Mouse (Mus musculus) olfactory bulb, adult 2 months (tissue): Measurements from ENCODE around the gene Tctn1. TPM values are rescaled to one million over a fixed set of nuclear protein-coding genes. Genes with fewer than 3 reads are reported as not detected.

Experiments
- H3K27ac ChIP-seq: fragments of 200-500 bp; 2 replicates; pipeline ENCODE4 v1.5.1; 2012; ENCODE audit warnings: low read depth, low read length; ENCODE audit not compliant: insufficient read depth
- H3K4me1 ChIP-seq: fragments of 200-500 bp; 2 replicates; pipeline ENCODE4 v1.6.1; 2012; ENCODE audit warnings: low read length; ENCODE audit not compliant: control insufficient read depth, insufficient read depth
- H3K4me3 ChIP-seq: fragments of 200-500 bp; 2 replicates; pipeline ENCODE4 v1.5.1; 2012; ENCODE audit warnings: mild to moderate bottlenecking, low read depth, low read length, moderate library complexity; ENCODE audit not compliant: insufficient read depth
- CTCF ChIP-seq: fragments of 200-500 bp; IDR thresholded peaks from 2 replicates; pipeline ENCODE4 v1.5.1; 2012; ENCODE audit warnings: low read depth, mild to moderate bottlenecking, low read length, moderate library complexity; ENCODE audit not compliant: insufficient read depth
- POLR2A ChIP-seq: fragments of 200-500 bp; IDR thresholded peaks from 2 replicates; pipeline ENCODE4 v1.6.1; 2012; ENCODE audit warnings: mild to moderate bottlenecking, low read depth, low read length, moderate library complexity; ENCODE audit not compliant: insufficient read depth
- WGBS: fragments of 180-500 bp; shearing (Covaris S2); methylation state at CpG from one replicate; pipeline ENCODE4 v1.1.7; 2018; 5-methylcytosine and 5-hydroxymethylcytosine counted together
- polyA plus RNA-seq: library from polyadenylated mRNA; stranded (reverse); fragments of >200 nt; gene quantifications from 2 replicates; pipeline ENCODE4 v1.2.4, GENCODE M21; 2012; ENCODE audit warnings: low replicate concordance; ENCODE audit not compliant: missing spikeins, insufficient read depth, insufficient read length

Gene Tctn1
- polyA plus RNA-seq, 1 experiment, result not detected

- WGBS, result 46% methylated on average over 7 of the region's 7 CpGs
- H3K4me1 ChIP-seq, result peaks cover 31% of the 10 kb centered on the region
- TF ChIP-seq CTCF (no peak), POLR2A (no peak)
- 0 out of 2 replicates have a peak overlapping the region, but pooled peaks have one; percentile 45 for H3K27ac ChIP-seq
- no peak overlapping the region for H3K4me3 ChIP-seq
Observed at GRCm38 (mm10) chr5:122262104-122262503, 2.2 kb downstream of the Tctn1 start.

GRCm38 (mm10) chr5:122258027-122258741 lies 6.1 kb downstream of the Tctn1 start:
- TF ChIP-seq POLR2A (no peak), CTCF (no peak)
- H3K4me3 ChIP-seq, result no peak overlapping the region
- H3K4me1 ChIP-seq, result peaks cover 34% of the 10 kb centered on the region
- H3K27ac ChIP-seq, result no peak overlapping the region
- WGBS, result 61% methylated on average over 6 of the region's 6 CpGs

- Histone ChIP-seq H3K4me3 (no peak overlapping the region), H3K4me1 (peaks cover 50% of the 10 kb centered on the region), H3K27ac (peak overlapping the region; percentile 90)
- TF ChIP-seq CTCF (no peak), POLR2A (no peak)
- 31% methylated on average over 17 of the region's 17 CpGs for whole genome bisulfite sequencing
Observed at GRCm38 (mm10) chr5:122251895-122252606, 12.2 kb downstream of the Tctn1 start.

- Histone ChIP-seq H3K4me1 (peaks cover 70% of the 10 kb centered on the region), H3K4me3 (no peak overlapping the region), H3K27ac (peak overlapping the region; percentile 93)
- TF ChIP-seq CTCF (no peak), POLR2A (no peak)
- 83% methylated on average over 4 of the region's 4 CpGs for WGBS
Observed at GRCm38 (mm10) chr5:122249281-122249680, 15.0 kb downstream of the Tctn1 start.

GRCm38 (mm10) chr5:122247934-122248333 lies 16.3 kb downstream of the Tctn1 start:
- WGBS, result 69% methylated on average over 7 of the region's 7 CpGs
- no peak for TF ChIP-seq POLR2A
- TF ChIP-seq CTCF, result no peak
- Histone ChIP-seq H3K4me1 (peaks cover 73% of the 10 kb centered on the region), H3K4me3 (no peak overlapping the region), H3K27ac (peak overlapping the region; percentile 93)

GRCm38 (mm10) chr5:122247529-122247928 lies 16.7 kb downstream of the Tctn1 start:
- TF ChIP-seq CTCF (no peak), POLR2A (no peak)

GRCm38 (mm10) chr5:122246547-122247167 lies 17.6 kb downstream of the Tctn1 start:
- WGBS, result 60% methylated on average over 10 of the region's 10 CpGs
- Histone ChIP-seq H3K4me1 (peaks cover 71% of the 10 kb centered on the region), H3K27ac (peak overlapping the region; percentile 93), H3K4me3 (no peak overlapping the region)
- TF ChIP-seq CTCF (no peak), POLR2A (no peak)

More at GRCm38 (mm10) chr5:122247529-122247928, 16.7 kb downstream of the Tctn1 start:
- Histone ChIP-seq H3K4me1 (peaks cover 69% of the 10 kb centered on the region), H3K27ac (peak overlapping the region; percentile 93), H3K4me3 (no peak overlapping the region)
- 28% methylated on average over 11 of the region's 11 CpGs for WGBS

- TF ChIP-seq POLR2A, result no peak
- TF ChIP-seq CTCF, result no peak
- 40% methylated on average over 3 of the region's 3 CpGs for WGBS
- H3K27ac ChIP-seq, result peak overlapping the region; percentile 93
- H3K4me1 ChIP-seq, result peaks cover 73% of the 10 kb centered on the region
- H3K4me3 ChIP-seq, result no peak overlapping the region
Observed at GRCm38 (mm10) chr5:122245186-122245585, 19.1 kb downstream of the Tctn1 start.
